Mouse (Mus musculus) thymus, postnatal 36 days (tissue): ENCODE results near the gene Asphd2.

Source experiments
- DNase-seq, 2 experiments: peaks; one replicate each; pipeline ENCODE4 v3.0.0; 2022; ENCODE audit warnings: mixed read lengths in 2 of 2

Asphd2 gene

GRCm38 (mm10) chr5:112346211-112346965, 48.3 kb downstream of the Asphd2 start:
- DNase-seq: no peak

GRCm38 (mm10) chr5:112344092-112344960, 50.3 kb downstream of the Asphd2 start:
- no peak for DNase-seq

GRCm38 (mm10) chr5:112343205-112343595, 51.5 kb downstream of the Asphd2 start:
- DNase-seq: no peak

- peak; percentile 86 to 87 for DNase-seq
Observed at GRCm38 (mm10) chr5:112342463-112343204, 52.0 kb downstream of the Asphd2 start, which contains the start of the genes Srrd and Hps4. TSS of gene Srrd (minus strand) at chr5:112343040. TSS of gene Hps4 (plus strand) at chr5:112343083.

- no peak for DNase-seq
Observed at GRCm38 (mm10) chr5:112339215-112339614, 55.5 kb downstream of the Asphd2 start.

GRCm38 (mm10) chr5:112337004-112337403, 57.7 kb downstream of the Asphd2 start:
- DNase-seq: no peak

- peak; percentile 57 to 62 for DNase-seq
Observed at GRCm38 (mm10) chr5:112335473-112335872, 59.2 kb downstream of the Asphd2 start.
